Mouse (Mus musculus) MEL (cell line): ENCODE results near the gene Fzd9. TPM values are rescaled to one million over a fixed set of nuclear protein-coding genes. Genes with fewer than 3 reads are reported as not detected.

Source experiments
- DNase-seq: peaks from one replicate; pipeline ENCODE4 v3.0.0; 2011; ENCODE audit warnings: low read depth, low spot score
- H3K27ac ChIP-seq: 2 replicates; pipeline ENCODE4 v1.5.1; 2012; ENCODE audit warnings: low read depth, mild to moderate bottlenecking, control low read depth, low read length, moderate library complexity; ENCODE audit not compliant: control insufficient read depth
- H3K27me3 ChIP-seq, 2 experiments: fragments of 150-350 bp in 1 of 2; sonication (generic) in 1 of 2; 2 replicates each; pipeline ENCODE4 v1.6.1; 2012; ENCODE audit warnings: low read length in 2 of 2, mild to moderate bottlenecking in 2 of 2, improper control_type of control experiment in 1 of 2, moderate library complexity in 1 of 2; ENCODE audit not compliant: insufficient read depth in 2 of 2, control insufficient read depth in 1 of 2
- H3K36me3 ChIP-seq, 2 experiments: 2 replicates each; pipeline ENCODE4 v1.6.1; 2012 to 2014; ENCODE audit warnings: low read length in 2 of 2, improper control_type of control experiment in 1 of 2, inconsistent platforms in 1 of 2, mild to moderate bottlenecking in 1 of 2; ENCODE audit not compliant: insufficient read depth in 2 of 2, control insufficient read depth in 1 of 2
- H3K4me1 ChIP-seq, 2 experiments: fragments of 150-350 bp in 1 of 2; sonication (generic) in 1 of 2; 2 replicates each; pipeline ENCODE4 v1.6.1; 2012; ENCODE audit warnings: low read length in 2 of 2, improper control_type of control experiment in 1 of 2, mild to moderate bottlenecking in 1 of 2; ENCODE audit not compliant: insufficient read depth in 2 of 2, control insufficient read depth in 1 of 2
- H3K4me3 ChIP-seq, 2 experiments: fragments of 150-350 bp in 1 of 2; sonication (generic) in 1 of 2; 2 replicates each; pipeline ENCODE4 v1.5.1; 2012; ENCODE audit warnings: low read depth in 2 of 2, low read length in 2 of 2, mild to moderate bottlenecking in 2 of 2, moderate library complexity in 2 of 2, control low read depth in 1 of 2, improper control_type of control experiment in 1 of 2; ENCODE audit not compliant: control insufficient read depth in 1 of 2, insufficient read depth in 1 of 2
- H3K79me2 ChIP-seq: 2 replicates; pipeline ENCODE4 v1.6.1; 2012; ENCODE audit warnings: mild to moderate bottlenecking, low read length, moderate library complexity; ENCODE audit not compliant: control insufficient read depth, poor library complexity, insufficient read depth
- H3K9ac ChIP-seq: 2 replicates; pipeline ENCODE4 v1.6.1; 2012; ENCODE audit warnings: low read depth, mild to moderate bottlenecking, control low read depth, low read length, moderate library complexity; ENCODE audit not compliant: control insufficient read depth, poor library complexity, severe bottlenecking
- H3K9me3 ChIP-seq: fragments of 150-350 bp; sonication (generic); replicated peaks from 2 replicates; pipeline ENCODE4 v1.6.1; 2012; ENCODE audit warnings: mild to moderate bottlenecking, low read length, improper control_type of control experiment, moderate library complexity; ENCODE audit not compliant: insufficient read depth
- BHLHE40 ChIP-seq: IDR thresholded peaks from 2 replicates; pipeline ENCODE4 v1.6.1; 2012; ENCODE audit warnings: low read depth, mild to moderate bottlenecking, inconsistent platforms, low read length, improper control_type of control experiment, borderline replicate concordance
- CHD1 ChIP-seq: IDR thresholded peaks from 2 replicates; pipeline ENCODE4 v1.6.1; 2012; ENCODE audit warnings: low read depth, mild to moderate bottlenecking, inconsistent platforms, low read length, improper control_type of control experiment
- CHD2 ChIP-seq: IDR thresholded peaks from 2 replicates; pipeline ENCODE4 v1.6.1; 2011; ENCODE audit warnings: low read length, improper control_type of control experiment
- E2F4 ChIP-seq: IDR thresholded peaks from 2 replicates; pipeline ENCODE4 v1.6.1; 2011; ENCODE audit warnings: low read depth, low read length, improper control_type of control experiment, borderline replicate concordance
- ELF1 ChIP-seq: IDR thresholded peaks from 2 replicates; pipeline ENCODE4 v1.6.1; 2014; ENCODE audit warnings: low read depth, mild to moderate bottlenecking, inconsistent platforms, low read length, improper control_type of control experiment, moderate library complexity
- ETS1 ChIP-seq: IDR thresholded peaks from 2 replicates; pipeline ENCODE4 v1.6.1; 2012; ENCODE audit warnings: low read depth, mild to moderate bottlenecking, inconsistent platforms, low read length, improper control_type of control experiment, moderate library complexity
- GABPA ChIP-seq: IDR thresholded peaks from 2 replicates; pipeline ENCODE4 v1.6.1; 2012; ENCODE audit warnings: low read depth, mild to moderate bottlenecking, inconsistent platforms, low read length, improper control_type of control experiment, moderate library complexity
- HCFC1 ChIP-seq: IDR thresholded peaks from 2 replicates; pipeline ENCODE4 v1.6.1; 2012; ENCODE audit warnings: low read depth, mild to moderate bottlenecking, inconsistent platforms, low read length, improper control_type of control experiment, moderate library complexity
- JUND ChIP-seq: IDR thresholded peaks from 2 replicates; pipeline ENCODE4 v1.6.1; 2011; ENCODE audit warnings: low read depth, mild to moderate bottlenecking, improper control_type of control experiment, low read length
- MAX ChIP-seq: IDR thresholded peaks from 2 replicates; pipeline ENCODE4 v1.6.1; 2011; ENCODE audit warnings: low read length, improper control_type of control experiment
- MAZ ChIP-seq: IDR thresholded peaks from 2 replicates; pipeline ENCODE4 v1.6.1; 2012; ENCODE audit warnings: low read depth, mild to moderate bottlenecking, inconsistent platforms, low read length, improper control_type of control experiment
- MEF2A ChIP-seq: IDR thresholded peaks from 2 replicates; pipeline ENCODE4 v1.6.1; 2014; ENCODE audit warnings: low read depth, mild to moderate bottlenecking, inconsistent platforms, low read length, improper control_type of control experiment; ENCODE audit not compliant: poor library complexity, insufficient replicate concordance, severe bottlenecking; ENCODE audit errors: extremely low read depth
- POLR2A ChIP-seq, 2 experiments: IDR thresholded peaks; 2 replicates each; pipeline ENCODE4 v1.6.1; 2011 to 2012; ENCODE audit warnings: low read length in 2 of 2, mild to moderate bottlenecking in 2 of 2, control low read depth in 1 of 2, improper control_type of control experiment in 1 of 2, low read depth in 1 of 2, moderate library complexity in 1 of 2; ENCODE audit not compliant: control insufficient read depth in 1 of 2, insufficient read depth in 1 of 2, poor library complexity in 1 of 2
- POLR2AphosphoS5 ChIP-seq: IDR thresholded peaks from 2 replicates; pipeline ENCODE4 v1.6.1; 2012; ENCODE audit warnings: low read depth, borderline replicate concordance, mild to moderate bottlenecking, inconsistent platforms, low read length, moderate library complexity, mixed read lengths
- RAD21 ChIP-seq: IDR thresholded peaks from 2 replicates; pipeline ENCODE4 v1.6.1; 2011; ENCODE audit warnings: mild to moderate bottlenecking, low read depth, low read length, improper control_type of control experiment
- SIN3A ChIP-seq: IDR thresholded peaks from 2 replicates; pipeline ENCODE4 v1.6.1; 2012; ENCODE audit warnings: low read length, improper control_type of control experiment, inconsistent platforms
- TAL1 ChIP-seq: IDR thresholded peaks from 2 replicates; pipeline ENCODE4 v1.6.1; 2012; ENCODE audit warnings: mild to moderate bottlenecking, inconsistent platforms, low read length, moderate library complexity, mixed read lengths
- TBP ChIP-seq: IDR thresholded peaks from 2 replicates; pipeline ENCODE4 v1.8.0; 2011; ENCODE audit warnings: low read depth, low read length, improper control_type of control experiment
- TCF12 ChIP-seq: IDR thresholded peaks from 2 replicates; pipeline ENCODE4 v1.6.1; 2014; ENCODE audit warnings: low read depth, mild to moderate bottlenecking, inconsistent platforms, low read length, improper control_type of control experiment, moderate library complexity
- USF2 ChIP-seq, 2 experiments: IDR thresholded peaks; 2 replicates each; pipeline ENCODE4 v1.6.1; 2011 to 2012; ENCODE audit warnings: improper control_type of control experiment in 2 of 2, low read length in 2 of 2, borderline replicate concordance in 1 of 2, inconsistent platforms in 1 of 2, low read depth in 1 of 2, mild to moderate bottlenecking in 1 of 2; ENCODE audit not compliant: insufficient read depth in 1 of 2
- ZC3H11A ChIP-seq: IDR thresholded peaks from 2 replicates; pipeline ENCODE4 v1.6.1; 2012; ENCODE audit warnings: low read depth, mild to moderate bottlenecking, inconsistent platforms, low read length, improper control_type of control experiment
- ZNF384 ChIP-seq: IDR thresholded peaks from 2 replicates; pipeline ENCODE4 v1.6.1; 2012; ENCODE audit warnings: low read depth, mild to moderate bottlenecking, inconsistent platforms, low read length, improper control_type of control experiment
- polyA plus RNA-seq, 2 experiments: library from polyadenylated mRNA; stranded (reverse) in 1 of 2; unstranded in 1 of 2; fragments of >175 nt in 1 of 2; fragments of >200 nt in 1 of 2; gene quantifications; 2 replicates each; pipeline versions ENCODE4 v1.2.1 to v1.2.4; 2012; ENCODE audit warnings: low replicate concordance in 2 of 2, low read depth in 1 of 2; ENCODE audit not compliant: insufficient read length in 2 of 2, insufficient read depth in 1 of 2, missing spikeins in 1 of 2
- total RNA-seq: library from RNA; depleted of rRNA; stranded (reverse); fragments of 300-350 nt; gene quantifications from 2 replicates; pipeline ENCODE4 v1.2.3, GENCODE M21; 2012

Gene Fzd9
- total and polyA plus RNA-seq, 3 experiments = 6.2 to 9.8 TPM; not detected in 1

- no peaks in the 10 kb centered on the region for H3K4me1 ChIP-seq
- no peak overlapping the region for H3K9ac ChIP-seq
- H3K27ac ChIP-seq = no peak overlapping the region
- TF ChIP-seq MAZ (no peak), ETS1 (no peak), CHD1 (no peak), POLR2A (IDR thresholded peaks at IDR 0.05; ENCODE audit: control insufficient read depth in 1 of 2, insufficient read depth in 1 of 2, low read depth in 1 of 2, low read length in 2 of 2, poor library complexity in 1 of 2) (no peak), ZC3H11A (no peak), SIN3A (no peak), TBP (no peak), BHLHE40 (no peak), GABPA (no peak), TAL1 (no peak), POLR2AphosphoS5 (no peak), HCFC1 (no peak)
- TF ChIP-seq, all 39 proteins: peak for 0
- Histone ChIP-seq H3K9me3 (no peaks in the 10 kb centered on the region), H3K79me2 (no peaks in the 10 kb centered on the region), H3K4me3 (no peak overlapping the region), H3K27me3 (no peaks in the 10 kb centered on the region), H3K36me3 (peaks cover 0 to 35% of the 10 kb centered on the region in 2 experiments; a peak in 2 of 4 replicates)
- DNase-seq = no peak
Observed at GRCm38 (mm10) chr5:135242136-135242535, 8.9 kb downstream of the Fzd9 start.

- Histone ChIP-seq H3K27me3 (no peaks in the 10 kb centered on the region), H3K27ac (no peak overlapping the region), H3K4me3 (no peak overlapping the region), H3K36me3 (peaks cover 0 to 34% of the 10 kb centered on the region in 2 experiments; a peak in 2 of 4 replicates), H3K79me2 (no peaks in the 10 kb centered on the region), H3K9ac (no peak overlapping the region), H3K9me3 (no peaks in the 10 kb centered on the region), H3K4me1 (no peaks in the 10 kb centered on the region)
- TF ChIP-seq ZNF384 (no peak), ZC3H11A (no peak), MAX (no peak), TCF12 (no peak), USF2 (IDR thresholded peaks at IDR 0.05; ENCODE audit: borderline replicate concordance in 1 of 2, insufficient read depth in 1 of 2, low read depth in 1 of 2, low read length in 2 of 2) (no peak), TBP (no peak), ELF1 (no peak), RAD21 (no peak), MAZ (no peak), ETS1 (no peak), MEF2A (no peak), HCFC1 (no peak), JUND (no peak), CHD2 (no peak), E2F4 (no peak)
- DNase-seq = no peak
Observed at GRCm38 (mm10) chr5:135241474-135241873, 9.6 kb downstream of the Fzd9 start.
